Mouse (Mus musculus): ENCODE measurements at regions not wholly inside any gene's neighbourhood (a gene's known extent, or its start where the extent isn't known, plus 50 kb on each side); places are given as distances from the start of the nearest gene placed in this dataset.

GRCm38 (mm10) chr8:90656436-90657090 lies 160.6 kb downstream of the Gm19935 start:
- WGBS: 74% methylated on average over 5 of the region's 5 CpGs
- Histone ChIP-seq H3K4me3 (ENCODE audit: low read depth, low read length) (no peak overlapping the region), H3K4me2 (replicated peaks; ENCODE audit: low read depth) (no peak overlapping the region), H3K27ac (ENCODE audit: low read depth, low read length) (no peak overlapping the region), H3K36me3 (ENCODE audit: control insufficient read depth, insufficient read depth) (no peaks in the 10 kb centered on the region), H3K9me3 (ENCODE audit: control insufficient read depth) (no peaks in the 10 kb centered on the region), H3K9ac (ENCODE audit: low read depth, low read length) (no peak overlapping the region), H3K27me3 (replicated peaks; ENCODE audit: control insufficient read depth, insufficient read depth, low read length) (no peaks in the 10 kb centered on the region), H3K4me1 (replicated peaks; ENCODE audit: control insufficient read depth, insufficient read depth, low read length) (no peaks in the 10 kb centered on the region)
- TF ChIP-seq CTCF (IDR thresholded peaks at IDR 0.05; ENCODE audit: low read depth): no peak
- ATAC-seq: no peak

- Histone ChIP-seq H3K4me2 (replicated peaks; ENCODE audit: low read depth) (no peak overlapping the region), H3K4me1 (replicated peaks; ENCODE audit: control insufficient read depth, insufficient read depth, low read length) (no peaks in the 10 kb centered on the region), H3K4me3 (ENCODE audit: low read depth, low read length) (no peak overlapping the region), H3K27ac (ENCODE audit: low read depth, low read length) (no peak overlapping the region), H3K27me3 (replicated peaks; ENCODE audit: control insufficient read depth, insufficient read depth, low read length) (no peaks in the 10 kb centered on the region), H3K9me3 (ENCODE audit: control insufficient read depth) (no peaks in the 10 kb centered on the region), H3K36me3 (ENCODE audit: control insufficient read depth, insufficient read depth) (no peaks in the 10 kb centered on the region), H3K9ac (ENCODE audit: low read depth, low read length) (no peak overlapping the region)
- no peak for ATAC-seq
- 88% methylated on average over 2 of the region's 2 CpGs for WGBS
- no peak for TF ChIP-seq CTCF (IDR thresholded peaks at IDR 0.05; ENCODE audit: low read depth)
These were observed 162.4 kb downstream of the Gm19935 start for GRCm38 (mm10) chr8:90654786-90655185.

GRCm38 (mm10) chr8:90642392-90642791 lies 174.8 kb downstream of the Gm19935 start:
- no peak for TF ChIP-seq CTCF (IDR thresholded peaks at IDR 0.05; ENCODE audit: low read depth)
- 70% methylated on average over 6 of the region's 6 CpGs for WGBS
- no peak overlapping the region for H3K9ac ChIP-seq (ENCODE audit: low read depth, low read length)
- no peak overlapping the region for H3K4me2 ChIP-seq (replicated peaks; ENCODE audit: low read depth)
- H3K4me1 ChIP-seq (replicated peaks; ENCODE audit: control insufficient read depth, insufficient read depth, low read length): no peaks in the 10 kb centered on the region
- H3K36me3 ChIP-seq (ENCODE audit: control insufficient read depth, insufficient read depth): no peaks in the 10 kb centered on the region
- no peak for ATAC-seq
- no peak overlapping the region for H3K4me3 ChIP-seq (ENCODE audit: low read depth, low read length)
- no peaks in the 10 kb centered on the region for H3K27me3 ChIP-seq (replicated peaks; ENCODE audit: control insufficient read depth, insufficient read depth, low read length)
- no peak overlapping the region for H3K27ac ChIP-seq (ENCODE audit: low read depth, low read length)
- 0 out of 2 replicates have a peak, but pooled peaks cover 4% of the 10 kb centered on the region for H3K9me3 ChIP-seq (ENCODE audit: control insufficient read depth)

- no peak overlapping the region for H3K4me2 ChIP-seq (replicated peaks; ENCODE audit: low read depth)
- no peaks in the 10 kb centered on the region for H3K36me3 ChIP-seq (ENCODE audit: control insufficient read depth, insufficient read depth)
- no peaks in the 10 kb centered on the region for H3K9me3 ChIP-seq (ENCODE audit: control insufficient read depth)
- no peak for TF ChIP-seq CTCF (IDR thresholded peaks at IDR 0.05; ENCODE audit: low read depth)
- H3K4me1 ChIP-seq (replicated peaks; ENCODE audit: control insufficient read depth, insufficient read depth, low read length): no peaks in the 10 kb centered on the region
- 60% methylated on average over 7 of the region's 7 CpGs for WGBS
- H3K27me3 ChIP-seq (replicated peaks; ENCODE audit: control insufficient read depth, insufficient read depth, low read length): no peaks in the 10 kb centered on the region
- ATAC-seq: no peak
- no peak overlapping the region for H3K27ac ChIP-seq (ENCODE audit: low read depth, low read length)
- no peak overlapping the region for H3K9ac ChIP-seq (ENCODE audit: low read depth, low read length)
- no peak overlapping the region for H3K4me3 ChIP-seq (ENCODE audit: low read depth, low read length)
These were observed 180.4 kb downstream of the Gm19935 start for GRCm38 (mm10) chr8:90636770-90637169.

GRCm38 (mm10) chr8:90635766-90636492 lies 181.3 kb downstream of the Gm19935 start:
- H3K9ac ChIP-seq (ENCODE audit: low read depth, low read length): no peak overlapping the region
- H3K27me3 ChIP-seq (replicated peaks; ENCODE audit: control insufficient read depth, insufficient read depth, low read length): no peaks in the 10 kb centered on the region
- H3K4me3 ChIP-seq (ENCODE audit: low read depth, low read length): no peak overlapping the region
- no peak for TF ChIP-seq CTCF (IDR thresholded peaks at IDR 0.05; ENCODE audit: low read depth)
- no peak overlapping the region for H3K4me2 ChIP-seq (replicated peaks; ENCODE audit: low read depth)
- WGBS: 49% methylated on average over 7 of the region's 7 CpGs
- H3K36me3 ChIP-seq (ENCODE audit: control insufficient read depth, insufficient read depth): no peaks in the 10 kb centered on the region
- ATAC-seq: no peak
- H3K4me1 ChIP-seq (replicated peaks; ENCODE audit: control insufficient read depth, insufficient read depth, low read length): no peaks in the 10 kb centered on the region
- no peak overlapping the region for H3K27ac ChIP-seq (ENCODE audit: low read depth, low read length)
- no peaks in the 10 kb centered on the region for H3K9me3 ChIP-seq (ENCODE audit: control insufficient read depth)

- ATAC-seq: no peak
- Histone ChIP-seq H3K27me3 (replicated peaks; ENCODE audit: control insufficient read depth, insufficient read depth, low read length) (no peaks in the 10 kb centered on the region), H3K9me3 (ENCODE audit: control insufficient read depth) (no peaks in the 10 kb centered on the region), H3K4me1 (replicated peaks; ENCODE audit: control insufficient read depth, insufficient read depth, low read length) (no peaks in the 10 kb centered on the region), H3K27ac (ENCODE audit: low read depth, low read length) (no peak overlapping the region), H3K36me3 (ENCODE audit: control insufficient read depth, insufficient read depth) (no peaks in the 10 kb centered on the region), H3K4me3 (ENCODE audit: low read depth, low read length) (no peak overlapping the region), H3K4me2 (replicated peaks; ENCODE audit: low read depth) (no peak overlapping the region), H3K9ac (ENCODE audit: low read depth, low read length) (no peak overlapping the region)
- WGBS: 76% methylated on average over 1 of the region's 1 CpGs
- no peak for TF ChIP-seq CTCF (IDR thresholded peaks at IDR 0.05; ENCODE audit: low read depth)
These were observed 186.4 kb downstream of the Gm19935 start for GRCm38 (mm10) chr8:90630796-90631195.

Measured in intestine, postnatal 0 days (tissue).